Mouse (Mus musculus) hindbrain, embryonic 14.5 days (tissue): Measurements from ENCODE around the gene Mpzl1. TPM values are rescaled to one million over a fixed set of nuclear protein-coding genes. Genes with fewer than 3 reads are reported as not detected.
A peak's percentile ranks its signal among the peaks of the same experiment; 100 is the strongest.

Experiments used
- ATAC-seq: fragments of 200-750 bp; cut with Nextera tagmentation; 2 replicates; pipeline ENCODE4 v1.8.0; 2017; ENCODE audit warnings: moderate number of reproducible peaks, mild to moderate bottlenecking, moderate TSS enrichment, moderate library complexity; ENCODE audit not compliant: low FRiP score
- DNase-seq: peaks from one replicate; pipeline ENCODE4 v3.0.0-alpha.2; 2015; ENCODE audit warnings: low spot score
- H3K27ac ChIP-seq: fragments of 300-500 bp; sonication (generic); 2 replicates; pipeline ENCODE4 v1.5.1; 2014; ENCODE audit warnings: mild to moderate bottlenecking, moderate library complexity
- H3K27me3 ChIP-seq: fragments of 300-500 bp; sonication (generic); 2 replicates; pipeline ENCODE4 v1.6.1; 2014; ENCODE audit warnings: mild to moderate bottlenecking, low read length, mixed read lengths; ENCODE audit not compliant: control insufficient read depth, insufficient read depth
- H3K36me3 ChIP-seq: fragments of 300-500 bp; sonication (generic); replicated peaks from 2 replicates; pipeline ENCODE4 v1.6.1; 2014; ENCODE audit not compliant: control insufficient read depth, insufficient read depth
- H3K4me1 ChIP-seq: fragments of 300-500 bp; sonication (generic); replicated peaks from 2 replicates; pipeline ENCODE4 v1.6.1; 2014; ENCODE audit warnings: antibody characterized with exemption, low read length, mixed read lengths; ENCODE audit not compliant: control insufficient read depth, insufficient read depth
- H3K4me2 ChIP-seq: fragments of 300-500 bp; sonication (generic); replicated peaks from 2 replicates; pipeline ENCODE4 v1.6.1; 2014; ENCODE audit warnings: mild to moderate bottlenecking, moderate library complexity
- H3K4me3 ChIP-seq: fragments of 300-500 bp; sonication (generic); replicated peaks from 2 replicates; pipeline ENCODE4 v1.5.1; 2014; ENCODE audit warnings: mild to moderate bottlenecking, low read length
- H3K9ac ChIP-seq: fragments of 300-500 bp; sonication (generic); 2 replicates; pipeline ENCODE4 v1.6.1; 2014
- H3K9me3 ChIP-seq: fragments of 300-500 bp; sonication (generic); 2 replicates; pipeline ENCODE4 v1.6.1; 2016; ENCODE audit warnings: low read length; ENCODE audit not compliant: control insufficient read depth
- WGBS: fragments of 180-500 bp; shearing (Covaris S2); extraction: QIAGEN DNeasy Blood & Tissue Kit; methylation state at CpG from one replicate; pipeline ENCODE4 v1.1.7; 2014; 5-methylcytosine and 5-hydroxymethylcytosine counted together
- polyA plus RNA-seq: library from polyadenylated mRNA; unstranded; fragments of >200 nt; fragmentation: Nextera tagmentation; extraction: Ambion mirVana; gene quantifications from 2 replicates; pipeline ENCODE4 v1.2.1, GENCODE M21; 2014

Mpzl1 gene
- polyA plus RNA-seq, 1 experiment from 2014 or later = 176 TPM

DNA sequence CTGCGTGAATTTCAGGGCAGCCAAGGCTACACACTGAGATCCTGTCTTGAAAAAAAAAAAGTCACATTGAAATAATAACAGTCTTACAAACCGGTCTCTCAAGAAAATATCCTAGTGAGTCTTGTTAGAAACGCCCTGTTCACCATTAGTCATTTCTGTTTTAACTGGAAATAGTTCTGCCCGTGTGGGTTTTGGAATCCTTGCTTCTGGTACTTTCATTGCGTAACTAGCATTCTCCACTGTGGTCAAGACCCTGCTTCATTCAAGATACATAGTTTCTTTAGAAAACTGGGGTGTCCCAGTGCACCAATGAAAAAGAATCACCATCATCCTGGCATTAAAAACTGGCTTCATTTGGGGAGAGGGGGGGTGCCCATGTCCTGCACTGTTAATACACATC lies 9.4 kb upstream of the Mpzl1 start:
- Histone ChIP-seq H3K9ac (no peak overlapping the region), H3K4me3 (no peak overlapping the region), H3K27ac (no peak overlapping the region), H3K27me3 (no peaks in the 10 kb centered on the region), H3K36me3 (no peaks in the 10 kb centered on the region), H3K4me1 (no peaks in the 10 kb centered on the region), H3K9me3 (no peaks in the 10 kb centered on the region), H3K4me2 (0 out of 2 replicates have a peak overlapping the region, but pooled peaks have one; percentile 67)
- no peak for ATAC-seq
- no peak for DNase-seq
- 76% methylated on average over 5 of the region's 5 CpGs for WGBS

- Histone ChIP-seq H3K36me3 (no peaks in the 10 kb centered on the region), H3K4me1 (no peaks in the 10 kb centered on the region), H3K27ac (peak overlapping the region; percentile 87), H3K4me3 (peak overlapping the region; percentile 54), H3K27me3 (no peaks in the 10 kb centered on the region), H3K9ac (peak overlapping the region; percentile 74), H3K4me2 (peak overlapping the region; percentile 67), H3K9me3 (no peaks in the 10 kb centered on the region)
- DNase-seq (peak; percentile 74), ATAC-seq (peak; percentile 78)
- WGBS = 0% methylated on average over 16 of the region's 16 CpGs
Measured at GRCm38 (mm10) chr1:165642780-165643311, 8.5 kb upstream of the Mpzl1 start.

DNA sequence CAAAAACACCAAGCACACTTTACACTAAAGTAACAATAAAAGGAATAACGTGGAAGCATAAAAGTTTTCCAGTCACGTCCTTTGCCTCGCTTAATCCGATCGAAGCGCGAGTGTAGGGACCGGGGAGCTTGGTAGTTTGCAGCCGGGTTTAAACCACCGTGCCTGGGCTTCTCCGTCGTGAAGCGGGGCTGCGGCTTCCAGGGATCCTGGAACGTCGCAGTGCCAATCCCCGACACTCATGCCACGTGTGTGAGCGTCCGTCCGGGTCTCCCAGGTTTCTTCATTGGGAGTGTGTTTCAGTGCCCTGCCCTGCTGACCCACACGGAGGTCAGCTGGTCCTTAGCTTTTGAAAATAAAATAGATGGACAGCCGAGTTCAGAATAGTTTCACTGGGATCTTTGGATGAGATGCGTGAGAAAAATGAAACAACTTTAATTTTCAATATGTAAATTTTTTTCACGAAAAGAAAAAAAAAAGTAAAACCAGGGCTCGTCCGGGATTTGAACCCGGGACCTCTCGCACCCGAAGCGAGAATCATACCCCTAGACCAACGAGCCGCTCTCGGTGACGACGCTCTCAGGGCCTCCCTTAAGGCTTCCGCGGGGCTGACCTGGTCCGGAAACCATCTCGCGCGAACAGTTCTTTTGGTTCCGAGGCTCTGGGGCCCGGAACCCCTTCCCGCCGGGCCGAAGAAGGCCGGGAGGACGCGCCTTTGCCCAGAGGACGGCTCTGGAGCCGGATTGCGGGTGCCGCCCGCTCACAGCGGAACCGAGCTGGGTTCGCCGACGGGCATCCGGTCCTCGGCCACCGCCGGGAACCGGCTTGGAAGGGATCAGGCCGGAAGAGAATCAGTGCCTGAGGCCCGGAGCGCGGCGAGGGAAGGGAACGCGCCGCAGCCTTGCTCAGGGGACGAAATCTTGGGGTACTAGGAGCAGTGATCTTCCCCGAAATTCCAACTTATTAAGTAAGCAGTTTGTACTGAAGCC lies 7.7 kb upstream of the Mpzl1 start:
- Histone ChIP-seq H3K27ac (peak overlapping the region; percentile 87), H3K9ac (peak overlapping the region; percentile 74), H3K36me3 (no peaks in the 10 kb centered on the region), H3K4me1 (no peaks in the 10 kb centered on the region), H3K9me3 (no peaks in the 10 kb centered on the region), H3K4me3 (peak overlapping the region; percentile 54), H3K27me3 (no peaks in the 10 kb centered on the region), H3K4me2 (peak overlapping the region; percentile 67)
- WGBS = under 1% methylated on average over 75 of the region's 75 CpGs
- peak; percentile 83 for ATAC-seq
- peak; percentile 95 for DNase-seq

DNA sequence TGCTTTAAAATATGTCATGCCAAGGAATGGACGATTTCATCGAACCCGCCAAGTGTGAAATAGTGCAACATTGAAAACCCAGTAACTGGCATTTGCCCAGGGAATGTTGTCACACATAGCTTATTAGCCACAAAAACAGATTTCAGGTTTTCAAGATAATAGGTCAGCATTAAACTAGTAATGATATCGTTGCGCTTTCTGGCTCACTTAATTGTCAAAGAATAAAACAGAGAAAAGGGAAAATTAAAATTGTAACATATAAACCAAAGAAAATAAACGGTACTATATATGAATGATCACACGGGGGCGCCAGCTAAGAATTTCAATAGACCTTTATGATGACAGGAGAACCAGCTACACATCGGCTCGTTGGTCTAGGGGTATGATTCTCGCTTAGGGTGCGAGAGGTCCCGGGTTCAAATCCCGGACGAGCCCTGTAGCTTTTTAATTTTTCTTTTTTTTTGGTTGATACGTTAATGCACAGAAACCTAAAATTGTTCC lies 7.0 kb upstream of the Mpzl1 start:
- peak overlapping the region; percentile 58; the same call in 1 of the 2 replicates for H3K9ac ChIP-seq

GRCm38 (mm10) chr1:165636289-165636688 lies 2.0 kb upstream of the Mpzl1 start:
- no peak overlapping the region for H3K4me2 ChIP-seq
- H3K9ac ChIP-seq = no peak overlapping the region
- peaks cover 7% of the 10 kb centered on the region for H3K4me1 ChIP-seq
- no peak for DNase-seq
- H3K27me3 ChIP-seq = no peaks in the 10 kb centered on the region
- no peak overlapping the region for H3K27ac ChIP-seq
- H3K36me3 ChIP-seq = no peaks in the 10 kb centered on the region
- ATAC-seq = no peak
- H3K4me3 ChIP-seq = no peak overlapping the region
- WGBS = 78% methylated on average over 8 of the region's 8 CpGs
- no peaks in the 10 kb centered on the region for H3K9me3 ChIP-seq

More for the DNA sequence above, 7.0 kb upstream of the Mpzl1 start:
- Histone ChIP-seq H3K4me1 (no peaks in the 10 kb centered on the region), H3K4me2 (peak overlapping the region; percentile 67), H3K9me3 (no peaks in the 10 kb centered on the region), H3K27me3 (no peaks in the 10 kb centered on the region), H3K4me3 (peak overlapping the region; percentile 54), H3K36me3 (no peaks in the 10 kb centered on the region), H3K27ac (no peak overlapping the region; the same call in 1 of the 2 replicates)
- peak; percentile 67 for ATAC-seq
- WGBS = 5% methylated on average over 16 of the region's 16 CpGs
- DNase-seq = peak; percentile 95

GRCm38 (mm10) chr1:165635055-165635897 lies 938 bp upstream of the Mpzl1 start:
- no peaks in the 10 kb centered on the region for H3K9me3 ChIP-seq
- peak overlapping the region; percentile 75 for H3K4me2 ChIP-seq
- WGBS = 30% methylated on average over 17 of the region's 17 CpGs
- peak overlapping the region; percentile 79 for H3K4me3 ChIP-seq
- peak overlapping the region; percentile 48; the same call in 1 of the 2 replicates for H3K27ac ChIP-seq
- H3K4me1 ChIP-seq = peaks cover 12% of the 10 kb centered on the region
- no peaks in the 10 kb centered on the region for H3K27me3 ChIP-seq
- H3K9ac ChIP-seq = peak overlapping the region; percentile 85
- H3K36me3 ChIP-seq = no peaks in the 10 kb centered on the region
- no peak for ATAC-seq
- no peak for DNase-seq

GRCm38 (mm10) chr1:165633345-165633744 lies 993 bp downstream of the Mpzl1 start:
- Histone ChIP-seq H3K36me3 (no peaks in the 10 kb centered on the region), H3K4me2 (peak overlapping the region; percentile 75), H3K4me3 (peak overlapping the region; percentile 79), H3K4me1 (peaks cover 25% of the 10 kb centered on the region), H3K9ac (peak overlapping the region; percentile 85), H3K27ac (no peak overlapping the region), H3K9me3 (no peaks in the 10 kb centered on the region), H3K27me3 (no peaks in the 10 kb centered on the region)
- peak; percentile 37 for DNase-seq
- WGBS = 2% methylated on average over 12 of the region's 12 CpGs
- ATAC-seq = no peak

- Histone ChIP-seq H3K27me3 (no peaks in the 10 kb centered on the region), H3K36me3 (no peaks in the 10 kb centered on the region), H3K27ac (no peak overlapping the region), H3K4me3 (no peak overlapping the region), H3K4me1 (peaks cover 25% of the 10 kb centered on the region), H3K4me2 (peak overlapping the region; percentile 15; the same call in 1 of the 2 replicates), H3K9me3 (no peaks in the 10 kb centered on the region), H3K9ac (no peak overlapping the region)
- WGBS = 87% methylated on average over 8 of the region's 8 CpGs
- no peak for ATAC-seq
- no peak for DNase-seq
Measured at GRCm38 (mm10) chr1:165631136-165631535, 3.2 kb downstream of the Mpzl1 start.
